Mouse (Mus musculus) testis, adult 2 months (tissue): ENCODE results near the gene Pla2g4e.

Source experiments
- CTCF ChIP-seq: fragments of 200-500 bp; IDR thresholded peaks from 2 replicates; pipeline ENCODE4 v1.5.1; 2012; ENCODE audit warnings: low read depth, mild to moderate bottlenecking, inconsistent platforms, low read length, moderate library complexity; ENCODE audit not compliant: control insufficient read depth, insufficient read depth, insufficient replicate concordance
- POLR2A ChIP-seq: fragments of 200-500 bp; IDR thresholded peaks from 2 replicates; pipeline ENCODE4 v1.6.1; 2012; ENCODE audit warnings: low read depth, mild to moderate bottlenecking, inconsistent platforms, low read length, moderate library complexity; ENCODE audit not compliant: control insufficient read depth

DNA sequence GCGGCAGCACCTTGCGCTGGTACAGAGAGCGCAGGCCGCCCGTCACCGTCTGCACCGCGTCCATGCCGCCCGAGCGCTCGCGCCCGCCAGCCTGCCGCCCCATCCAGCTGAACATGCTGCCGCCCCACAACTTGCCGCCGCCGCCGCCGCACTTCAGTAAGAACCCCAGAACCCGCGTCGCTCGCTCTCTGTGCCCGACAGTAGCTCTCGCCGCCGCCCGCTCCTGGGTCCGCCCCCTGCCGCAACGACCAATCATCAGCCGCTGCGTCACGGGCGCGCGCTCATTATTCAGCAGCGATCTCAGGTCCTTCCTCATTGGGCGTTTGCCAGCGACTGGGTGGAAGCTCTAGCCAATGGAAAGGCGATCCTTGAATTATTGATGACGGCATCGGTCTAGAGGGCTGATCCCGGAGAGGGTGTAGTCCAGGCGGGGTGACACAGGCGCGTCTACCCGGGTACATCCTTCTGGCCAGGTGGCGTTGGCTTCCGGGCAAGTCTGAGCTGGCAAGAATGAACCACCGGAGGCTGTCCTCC lies 90.7 kb downstream of the Pla2g4e start, which contains the start of gene Ehd4:
- no peak for TF ChIP-seq CTCF
- TF ChIP-seq POLR2A: peak; percentile 26
